Mouse (Mus musculus) right cerebral cortex, adult 2 months (tissue): ENCODE measurements around the gene Gm20388.

ENCODE experiments used
- DNase-seq, 2 experiments: peaks; one replicate each; pipeline ENCODE4 v3.0.0; 2021 to 2022; ENCODE audit warnings: low spot score in 2 of 2

The Gm20388 gene

DNA sequence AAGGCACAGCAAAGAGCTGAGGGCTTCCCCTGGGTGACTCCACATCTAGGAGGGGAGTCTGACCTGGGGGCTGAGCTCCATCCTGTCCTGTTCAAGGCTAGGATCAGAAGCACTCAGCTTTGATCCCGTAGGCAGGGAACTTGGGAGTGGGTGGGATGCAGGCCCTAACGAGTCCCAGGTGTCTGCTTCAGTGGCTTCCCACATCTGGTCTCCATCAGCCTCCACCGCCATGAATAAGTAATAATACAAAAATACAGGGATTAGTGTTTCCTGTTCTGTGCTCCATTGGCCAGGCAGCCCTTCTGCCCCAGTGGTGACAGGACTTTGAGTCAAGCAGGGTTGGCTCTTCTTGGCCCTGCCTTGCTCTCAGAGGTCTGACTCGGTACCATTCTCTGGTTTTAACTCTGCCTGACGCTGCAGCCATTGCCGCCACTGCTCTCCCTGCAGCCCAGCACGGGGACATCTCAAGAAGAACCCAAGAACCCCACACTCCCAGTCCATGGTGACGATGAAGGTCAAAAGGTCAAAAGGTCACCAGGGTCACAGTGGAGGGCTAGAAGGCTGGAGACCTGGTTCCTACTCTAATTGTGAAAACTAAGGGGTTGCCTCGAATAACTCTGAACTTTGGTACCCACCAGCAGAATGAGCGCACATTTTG lies 2747.6 kb downstream of the Gm20388 start:
- no peak for DNase-seq

GRCm38 (mm10) chr8:122658807-122659160 lies 2748.1 kb downstream of the Gm20388 start:
- DNase-seq = no peak

- DNase-seq = no peak
Measured at GRCm38 (mm10) chr8:122660022-122660421, 2749.4 kb downstream of the Gm20388 start.

GRCm38 (mm10) chr8:122661138-122661537 lies 2750.5 kb downstream of the Gm20388 start:
- peak; percentile 77 to 78 for DNase-seq

DNA sequence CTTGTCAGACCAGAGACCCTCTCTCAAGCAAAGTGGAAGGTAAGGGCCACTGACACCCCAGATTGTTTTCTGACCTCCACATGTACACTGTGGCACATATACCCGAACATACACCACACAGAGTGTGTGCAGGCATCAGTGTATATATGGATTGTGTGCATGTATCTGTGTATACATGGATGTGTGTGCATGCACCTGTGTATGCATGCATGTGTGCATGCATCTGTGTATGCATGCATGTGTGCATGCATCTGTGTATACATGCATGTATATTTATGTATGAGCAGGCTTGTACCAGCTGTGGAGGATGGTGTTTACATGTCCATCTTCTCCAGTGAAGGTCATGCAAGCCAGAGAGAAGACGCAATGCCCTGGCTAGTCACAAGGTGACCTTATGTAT lies 2751.3 kb downstream of the Gm20388 start:
- DNase-seq = no peak

- DNase-seq = no peak
Measured at GRCm38 (mm10) chr8:122663106-122663505, 2752.5 kb downstream of the Gm20388 start.

GRCm38 (mm10) chr8:122663670-122664069 lies 2753.0 kb downstream of the Gm20388 start:
- DNase-seq = no peak

GRCm38 (mm10) chr8:122665221-122665620 lies 2754.6 kb downstream of the Gm20388 start:
- peak in 1 of 2 experiments; percentile 34 for DNase-seq

GRCm38 (mm10) chr8:122665667-122666316 lies 2755.2 kb downstream of the Gm20388 start:
- peak in 1 of 2 experiments; percentile 40 for DNase-seq

GRCm38 (mm10) chr8:122666338-122666764 lies 2755.7 kb downstream of the Gm20388 start:
- DNase-seq = no peak

- DNase-seq = peak; percentile 70 to 71
Measured at GRCm38 (mm10) chr8:122666827-122667226, 2756.2 kb downstream of the Gm20388 start.

GRCm38 (mm10) chr8:122667854-122668253 lies 2757.2 kb downstream of the Gm20388 start:
- DNase-seq = peak; percentile 75 to 77

DNA sequence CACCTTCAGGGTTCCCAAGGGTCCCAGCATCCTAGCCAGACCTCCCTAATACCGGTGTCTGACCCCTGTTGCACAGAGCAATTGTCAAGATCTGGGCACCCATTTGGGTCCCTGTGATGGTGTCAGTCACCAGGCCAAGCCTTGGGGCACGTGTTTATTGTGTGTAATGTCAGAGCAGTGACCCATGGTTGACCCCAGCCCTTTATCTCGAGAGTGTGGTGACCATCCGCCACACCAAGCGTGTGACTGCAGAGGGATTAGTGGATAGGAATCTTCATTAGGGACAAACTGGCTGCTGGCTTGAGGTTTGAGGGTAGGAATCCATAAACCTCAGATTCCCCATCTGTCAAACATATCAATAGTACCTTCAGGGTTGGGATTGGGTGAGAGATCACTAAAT lies 2758.7 kb downstream of the Gm20388 start:
- no peak for DNase-seq

DNA sequence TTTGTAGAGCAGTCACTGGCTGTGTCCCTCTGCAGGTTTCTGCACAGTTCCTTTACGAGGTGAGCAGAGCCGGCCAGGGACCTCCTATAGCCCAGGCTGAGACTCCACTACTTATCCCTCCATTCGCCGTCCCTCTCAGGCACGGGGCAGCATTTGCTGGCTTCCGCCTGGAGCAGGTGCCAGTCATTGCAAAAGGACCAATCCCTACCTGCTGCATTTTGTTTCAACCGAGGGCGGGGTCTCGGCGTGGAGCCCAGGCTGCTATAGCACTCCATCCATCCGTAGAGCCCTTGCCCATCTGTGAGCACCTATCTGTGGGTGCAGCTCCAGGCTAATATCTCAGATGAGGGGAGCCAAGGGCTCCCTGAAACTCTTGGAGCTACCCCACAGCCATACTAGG lies 2759.4 kb downstream of the Gm20388 start:
- no peak for DNase-seq

GRCm38 (mm10) chr8:122670718-122671117 lies 2760.1 kb downstream of the Gm20388 start:
- no peak for DNase-seq

- no peak for DNase-seq
Measured at GRCm38 (mm10) chr8:122671894-122672293, 2761.3 kb downstream of the Gm20388 start.

DNA sequence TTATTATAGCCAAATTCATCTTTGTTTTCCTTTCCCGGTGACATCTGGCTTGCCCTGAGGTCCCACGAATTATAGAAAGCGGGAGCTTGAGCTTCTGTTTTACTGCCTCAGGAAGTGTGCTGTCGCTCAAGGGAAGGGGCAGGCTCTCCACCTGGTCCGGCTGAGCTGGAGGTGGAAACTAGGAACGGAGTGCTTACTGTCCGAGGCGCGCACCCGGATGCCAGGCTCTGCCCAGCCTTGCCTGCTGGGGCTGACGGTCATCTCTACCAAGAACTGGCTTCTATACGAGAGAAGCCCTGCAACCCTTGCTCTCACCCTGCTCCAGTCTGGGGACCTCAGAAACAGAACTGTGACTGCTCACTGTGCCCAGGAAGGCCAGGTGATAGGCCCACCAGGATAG lies 2763.3 kb downstream of the Gm20388 start:
- no peak for DNase-seq

DNA sequence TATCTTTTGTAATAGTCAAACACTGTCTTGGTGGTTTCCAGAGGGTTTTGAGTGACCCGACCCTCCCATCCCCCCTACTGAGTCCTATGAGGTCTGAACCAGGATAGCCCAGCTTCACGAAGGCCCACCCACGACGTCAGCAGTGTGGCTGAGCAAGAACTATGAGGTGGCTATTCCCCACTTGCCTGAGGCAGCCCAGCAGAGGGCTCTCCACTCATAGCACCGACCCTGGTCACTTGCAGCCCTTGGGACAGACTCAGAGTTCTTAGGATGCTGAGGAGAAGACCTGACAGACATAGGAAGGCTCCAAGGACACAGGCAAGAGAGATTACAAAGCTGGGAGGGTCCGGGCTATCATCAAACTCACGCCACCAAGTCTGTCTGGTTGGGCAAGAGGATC lies 2764.4 kb downstream of the Gm20388 start:
- no peak for DNase-seq

- peak; percentile 57 to 59 for DNase-seq
Measured at GRCm38 (mm10) chr8:122675596-122676420, 2765.2 kb downstream of the Gm20388 start.

DNA sequence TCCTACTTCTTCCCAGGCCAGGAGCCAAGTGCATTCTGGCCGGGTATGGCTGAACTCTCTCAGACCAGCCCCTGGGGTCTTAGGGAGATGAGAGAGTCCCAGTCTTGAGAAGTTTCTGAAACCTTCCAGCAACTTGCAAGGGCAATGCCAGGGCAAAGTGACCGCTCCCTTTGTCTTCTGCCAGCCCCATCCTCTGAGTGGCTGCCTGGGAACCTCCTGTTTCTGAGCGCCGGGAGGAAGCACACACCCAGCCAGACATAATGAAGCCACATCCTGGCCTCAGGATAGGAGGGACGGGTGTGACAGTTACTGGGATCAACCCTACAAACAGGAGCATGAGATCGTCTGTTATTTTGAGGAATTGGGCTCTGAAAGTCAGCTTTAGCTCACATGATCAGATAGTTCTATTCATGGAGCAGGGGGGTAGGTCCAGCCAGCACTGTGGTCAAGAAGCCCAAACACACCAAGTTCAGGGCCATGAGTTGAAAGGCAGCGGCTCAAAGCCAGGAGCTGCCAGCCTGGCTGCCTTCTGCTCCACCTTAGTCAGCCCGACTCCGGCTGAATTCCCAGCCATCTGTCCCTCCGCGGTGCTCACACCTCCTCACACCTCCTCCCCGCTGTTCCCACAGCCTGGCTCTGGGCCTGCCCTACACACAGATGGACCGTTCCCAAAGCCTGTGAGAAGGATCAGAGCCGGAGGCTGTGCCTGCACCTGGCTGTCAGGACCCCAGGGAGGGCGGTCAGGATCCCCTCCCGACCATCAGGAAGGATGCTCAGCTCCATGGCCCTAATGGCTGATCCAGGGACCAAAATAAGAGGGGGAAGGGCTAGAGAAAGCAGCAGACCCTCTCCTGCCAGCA lies 2766.2 kb downstream of the Gm20388 start:
- peak; percentile 84 to 86 for DNase-seq

GRCm38 (mm10) chr8:122677481-122678021 lies 2766.9 kb downstream of the Gm20388 start:
- DNase-seq = peak in 1 of 2 experiments; percentile 37
